Mouse (Mus musculus): ENCODE results near the gene Ccdc107.

The Ccdc107 gene

GRCm38 (mm10) chr4:43492821-43493185, at the start of gene Ccdc107:
Gene Ccdc107, plus strand, starts transcription at chr4:43492900.
- DNase-seq (ENCODE audit: low spot score in 2 of 2) = peak; percentile 92

GRCm38 (mm10) chr4:43443511-43443910, 49.2 kb upstream of the Ccdc107 start:
- no peak for DNase-seq (ENCODE audit: low spot score in 2 of 2)

- DNase-seq (ENCODE audit: low spot score in 2 of 2) = no peak
Observed at GRCm38 (mm10) chr4:43447251-43447650, 45.4 kb upstream of the Ccdc107 start.

GRCm38 (mm10) chr4:43448554-43448953, 44.1 kb upstream of the Ccdc107 start:
- DNase-seq (ENCODE audit: low spot score in 2 of 2) = no peak

- DNase-seq (ENCODE audit: low spot score in 2 of 2) = no peak
Observed at GRCm38 (mm10) chr4:43452315-43452714, 40.4 kb upstream of the Ccdc107 start.

GRCm38 (mm10) chr4:43453413-43453812, 39.3 kb upstream of the Ccdc107 start:
- DNase-seq (ENCODE audit: low spot score in 2 of 2) = no peak

- DNase-seq (ENCODE audit: low spot score in 2 of 2) = no peak
Observed at GRCm38 (mm10) chr4:43454041-43454836, 38.5 kb upstream of the Ccdc107 start, which contains the start of gene Cd72. Gene Cd72, minus strand, starts transcription at chr4:43454628.

GRCm38 (mm10) chr4:43456470-43456869, 36.2 kb upstream of the Ccdc107 start:
- DNase-seq (ENCODE audit: low spot score in 2 of 2) = no peak

GRCm38 (mm10) chr4:43457124-43457523, 35.6 kb upstream of the Ccdc107 start:
- no peak for DNase-seq (ENCODE audit: low spot score in 2 of 2)

- no peak for DNase-seq (ENCODE audit: low spot score in 2 of 2)
Observed at GRCm38 (mm10) chr4:43463102-43463501, 29.6 kb upstream of the Ccdc107 start.

GRCm38 (mm10) chr4:43465935-43466334, 26.8 kb upstream of the Ccdc107 start:
- DNase-seq (ENCODE audit: low spot score in 2 of 2) = no peak

GRCm38 (mm10) chr4:43466872-43467271, 25.8 kb upstream of the Ccdc107 start:
- DNase-seq (ENCODE audit: low spot score in 2 of 2) = no peak

- no peak for DNase-seq (ENCODE audit: low spot score in 2 of 2)
Observed at GRCm38 (mm10) chr4:43470301-43470700, 22.4 kb upstream of the Ccdc107 start.

GRCm38 (mm10) chr4:43473636-43474035, 19.1 kb upstream of the Ccdc107 start:
- DNase-seq (ENCODE audit: low spot score in 2 of 2) = no peak

- DNase-seq (ENCODE audit: low spot score in 2 of 2) = no peak
Observed at GRCm38 (mm10) chr4:43476604-43477003, 16.1 kb upstream of the Ccdc107 start.

GRCm38 (mm10) chr4:43477857-43478533, 14.7 kb upstream of the Ccdc107 start:
- DNase-seq (ENCODE audit: low spot score in 2 of 2) = peak; percentile 76

GRCm38 (mm10) chr4:43478534-43478858, 14.2 kb upstream of the Ccdc107 start:
- DNase-seq (ENCODE audit: low spot score in 2 of 2) = no peak

- DNase-seq (ENCODE audit: low spot score in 2 of 2) = peak in 1 of 2 experiments; percentile 40
Observed at GRCm38 (mm10) chr4:43478906-43479832, 13.5 kb upstream of the Ccdc107 start.

GRCm38 (mm10) chr4:43480985-43481384, 11.7 kb upstream of the Ccdc107 start:
- DNase-seq (ENCODE audit: low spot score in 2 of 2) = no peak

- no peak for DNase-seq (ENCODE audit: low spot score in 2 of 2)
Observed at GRCm38 (mm10) chr4:43481894-43482456, 10.7 kb upstream of the Ccdc107 start.

GRCm38 (mm10) chr4:43482591-43482990, 10.1 kb upstream of the Ccdc107 start:
- no peak for DNase-seq (ENCODE audit: low spot score in 2 of 2)

All from frontal cortex, postnatal 14 days (tissue).